Mouse (Mus musculus) testis, adult 2 months (tissue): ENCODE data around the gene Nrxn2.

ENCODE experiments used
- CTCF ChIP-seq: fragments of 200-500 bp; IDR thresholded peaks from 2 replicates; pipeline ENCODE4 v1.5.1; 2012; ENCODE audit warnings: low read depth, mild to moderate bottlenecking, inconsistent platforms, low read length, moderate library complexity; ENCODE audit not compliant: control insufficient read depth, insufficient read depth, insufficient replicate concordance
- POLR2A ChIP-seq: fragments of 200-500 bp; IDR thresholded peaks from 2 replicates; pipeline ENCODE4 v1.6.1; 2012; ENCODE audit warnings: low read depth, mild to moderate bottlenecking, inconsistent platforms, low read length, moderate library complexity; ENCODE audit not compliant: control insufficient read depth

DNA sequence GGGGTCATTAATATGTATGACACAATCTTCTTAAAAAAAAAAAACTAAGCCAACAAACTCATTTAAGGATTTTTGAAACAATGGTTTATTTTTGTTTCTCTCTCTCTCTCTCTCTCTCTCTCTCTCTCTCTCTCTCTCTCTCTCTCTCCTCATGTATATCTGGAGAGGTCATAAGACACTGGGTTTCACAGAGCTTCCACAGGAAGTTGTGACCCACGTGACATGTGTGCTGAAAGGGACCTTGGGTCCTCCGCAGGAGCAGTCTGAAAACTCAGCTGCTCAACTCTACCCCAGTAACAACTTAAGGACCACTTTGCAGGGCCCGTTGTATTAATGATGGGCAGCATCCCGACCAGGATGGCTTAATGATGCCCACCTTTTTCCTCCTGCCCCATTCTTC is 132.7 kb downstream of the Nrxn2 start:
- no peak for TF ChIP-seq CTCF
- no peak for TF ChIP-seq POLR2A
